Mouse (Mus musculus) spleen, adult 18-20 months (tissue): ENCODE results near the gene Zfp36.
A peak's percentile ranks its signal among the peaks of the same experiment; 100 is the strongest.

Source experiments
- DNase-seq, 2 experiments: peaks; one replicate each; pipeline ENCODE4 v3.0.0; 2022; ENCODE audit warnings: mixed read lengths in 2 of 2

Gene Zfp36

DNA sequence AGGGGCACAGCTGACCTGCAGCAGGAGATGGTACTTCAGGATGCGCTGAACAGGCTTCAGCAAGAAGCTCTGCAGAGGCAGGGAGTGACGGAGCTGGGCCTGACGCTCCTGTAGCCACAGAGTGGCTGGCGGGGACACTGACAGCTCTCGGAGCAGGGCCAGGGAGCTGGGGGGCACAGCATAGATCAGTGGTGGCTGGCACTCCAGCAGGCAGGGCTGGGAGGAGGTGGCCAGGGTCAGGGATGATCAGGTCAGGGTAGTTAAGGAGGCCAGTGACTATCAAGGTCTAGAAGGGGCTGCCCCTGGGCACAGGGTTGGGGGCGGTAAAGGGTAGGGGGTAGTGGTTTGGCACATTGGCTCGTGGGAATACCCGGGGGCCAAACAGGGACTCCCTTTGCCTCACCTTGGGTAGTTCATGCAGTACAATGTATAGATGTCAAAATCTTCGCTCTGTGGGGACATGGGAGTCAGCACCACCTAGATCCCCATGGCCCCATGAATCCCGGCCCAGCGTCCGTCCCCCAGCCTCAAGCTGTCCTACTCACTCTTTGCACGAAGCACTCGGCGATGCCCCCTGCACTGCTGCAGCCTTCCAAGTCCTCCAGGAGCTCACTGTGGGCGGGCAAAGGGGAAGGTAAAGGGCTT is 11.7 kb downstream of the Zfp36 start:
- DNase-seq: no peak

DNA sequence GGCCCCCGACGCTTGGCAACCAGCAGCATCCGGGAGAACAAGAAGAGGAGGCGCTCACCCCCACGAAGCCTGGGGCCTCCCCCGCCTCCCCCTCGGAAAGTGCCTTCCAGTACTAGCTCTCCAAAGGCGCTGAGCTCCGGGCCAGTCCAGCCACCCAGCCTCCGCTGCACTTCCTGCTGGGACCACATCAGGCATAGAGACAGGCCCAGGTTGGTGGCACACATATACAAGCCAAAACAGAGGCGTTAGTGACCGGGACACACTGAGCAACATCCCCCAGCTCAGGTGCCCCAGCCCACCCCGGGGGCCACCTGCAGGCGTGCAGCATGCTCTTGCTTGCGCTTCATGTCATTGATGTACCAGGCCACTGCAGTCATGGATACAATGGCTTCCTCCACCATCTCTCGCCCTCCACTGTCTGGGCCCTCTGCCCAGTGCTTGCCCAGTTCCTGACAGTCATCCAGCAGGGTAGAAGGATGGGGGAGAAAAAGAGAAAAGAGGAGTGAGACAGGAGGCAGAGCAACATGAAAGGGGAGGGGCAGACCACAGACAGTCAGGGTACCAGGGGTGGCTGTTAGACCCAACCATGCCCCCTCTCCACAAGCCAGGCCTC is 12.3 kb downstream of the Zfp36 start:
- DNase-seq: no peak

DNA sequence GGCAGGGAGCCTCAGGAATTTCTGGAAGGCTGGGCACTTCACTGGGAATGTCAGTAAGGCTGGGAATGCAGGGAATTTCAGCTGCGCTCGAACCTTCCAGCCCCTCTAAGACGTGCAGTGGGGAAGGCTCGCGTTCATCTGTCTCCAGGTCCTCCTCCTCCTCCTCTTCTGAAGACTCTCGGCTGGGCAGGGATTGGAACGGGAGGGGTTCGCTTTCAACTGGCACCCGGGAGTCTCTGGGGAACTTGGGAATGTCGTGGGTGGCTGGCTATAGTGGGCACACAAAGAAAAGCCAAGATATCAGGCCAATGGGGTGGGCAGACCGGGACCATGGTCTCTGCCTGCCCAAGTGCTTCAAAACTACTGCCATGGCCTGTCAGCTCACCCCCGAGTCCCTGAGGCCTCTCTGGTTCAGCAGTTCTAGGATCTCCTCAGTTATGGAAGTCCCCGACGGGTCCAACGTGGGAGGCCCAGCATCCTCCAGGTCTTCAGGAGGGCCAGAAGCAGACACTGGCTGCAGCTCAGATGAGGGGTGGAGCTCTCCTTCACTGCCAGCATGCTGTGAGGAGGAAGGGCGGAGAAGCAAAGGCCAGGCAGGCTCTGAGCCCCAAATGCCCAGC is 17.5 kb downstream of the Zfp36 start:
- DNase-seq: no peak

DNA sequence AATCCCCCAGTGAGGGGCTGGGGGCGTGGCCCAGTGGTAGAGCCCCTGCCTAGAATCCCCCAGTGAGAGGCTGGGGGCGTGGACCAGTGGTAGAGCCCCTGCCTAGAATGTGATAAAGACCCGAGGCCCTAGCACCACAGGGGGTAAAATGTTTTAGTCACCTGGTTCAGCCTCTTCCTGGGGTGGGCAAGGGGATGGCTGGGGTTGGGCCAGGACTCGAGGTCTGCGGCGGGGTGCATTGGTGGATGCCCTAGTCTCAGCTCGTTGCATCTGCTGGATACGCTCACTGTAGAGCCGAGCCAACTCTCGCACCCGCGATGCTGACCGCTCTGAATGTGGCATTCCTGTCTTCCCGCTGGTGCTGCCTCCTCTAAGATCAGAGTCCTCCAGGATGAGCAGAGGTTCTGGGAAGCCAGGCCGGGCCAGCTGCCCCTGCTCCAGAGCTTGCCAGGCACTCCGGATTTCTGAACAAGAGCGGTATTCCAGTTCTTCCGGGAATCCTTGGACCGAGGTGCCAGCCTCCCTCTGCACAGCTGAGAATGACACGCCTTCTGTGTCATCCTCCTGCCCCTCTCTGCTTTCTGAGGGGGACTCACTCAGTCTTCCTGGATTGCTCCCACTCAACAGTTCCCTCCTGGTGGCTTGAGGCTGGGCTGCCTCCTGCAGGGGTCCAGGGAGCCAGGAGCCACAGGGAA is 18.3 kb downstream of the Zfp36 start:
- no peak for DNase-seq

DNA sequence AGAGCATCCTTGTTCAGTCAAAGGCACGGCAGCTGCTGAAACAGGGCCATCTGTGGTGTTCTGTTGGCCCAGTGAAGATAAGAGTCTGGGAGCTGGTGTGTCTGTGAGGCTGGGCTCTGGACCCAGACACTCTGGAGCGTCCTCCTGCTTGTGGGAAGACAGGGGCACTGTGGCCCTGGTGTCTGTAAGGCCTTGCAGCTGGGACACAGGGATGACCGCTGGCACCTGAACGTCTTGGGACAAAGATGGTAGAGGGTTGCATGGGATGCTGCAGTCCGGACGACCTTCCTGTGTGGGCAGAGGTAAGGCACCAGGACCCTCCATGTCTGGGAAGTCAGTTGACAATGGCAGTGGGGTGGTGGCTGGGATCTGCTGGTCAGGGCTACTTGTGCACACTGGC is 19.8 kb downstream of the Zfp36 start:
- DNase-seq: no peak

DNA sequence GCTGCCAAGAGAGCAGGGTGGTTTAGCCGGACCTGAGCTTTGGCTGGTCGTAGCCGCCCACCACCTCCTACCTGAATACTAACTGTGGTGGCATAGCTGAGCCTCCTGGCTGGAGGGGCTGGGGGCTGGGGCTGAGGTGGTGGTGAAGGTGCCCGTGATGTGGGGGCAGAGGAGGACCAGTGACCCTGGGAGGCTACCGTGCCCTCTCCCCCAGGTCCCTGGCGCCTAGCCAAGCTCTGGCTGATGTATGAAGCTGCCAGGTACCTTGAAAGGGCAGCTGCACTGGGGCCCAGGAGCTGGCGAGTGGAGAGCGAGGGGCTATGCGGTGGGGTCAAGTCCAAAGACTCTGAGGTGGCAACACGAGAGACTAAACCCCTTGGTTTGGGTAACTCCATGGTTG is 20.2 kb downstream of the Zfp36 start:
- DNase-seq: no peak

DNA sequence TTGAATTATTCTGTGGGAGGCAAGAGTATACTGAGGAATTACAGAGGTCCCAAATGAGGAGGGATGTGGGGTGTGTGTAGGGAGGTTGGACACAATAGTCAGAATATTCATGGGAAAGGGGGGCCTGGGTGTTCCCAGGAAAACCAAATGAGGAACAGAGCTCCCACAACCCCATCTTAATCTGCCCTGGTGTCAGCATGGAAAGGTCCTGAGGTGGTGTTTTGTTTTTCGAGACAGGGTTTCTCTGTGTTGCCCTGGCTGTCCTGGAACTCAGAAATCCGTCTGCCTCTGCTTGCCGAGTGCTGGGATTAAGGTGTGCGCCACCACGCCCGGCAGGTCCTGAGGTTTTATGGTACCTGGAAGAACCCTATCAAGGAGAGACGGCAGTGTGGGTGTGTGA is 21.6 kb downstream of the Zfp36 start:
- no peak for DNase-seq

DNA sequence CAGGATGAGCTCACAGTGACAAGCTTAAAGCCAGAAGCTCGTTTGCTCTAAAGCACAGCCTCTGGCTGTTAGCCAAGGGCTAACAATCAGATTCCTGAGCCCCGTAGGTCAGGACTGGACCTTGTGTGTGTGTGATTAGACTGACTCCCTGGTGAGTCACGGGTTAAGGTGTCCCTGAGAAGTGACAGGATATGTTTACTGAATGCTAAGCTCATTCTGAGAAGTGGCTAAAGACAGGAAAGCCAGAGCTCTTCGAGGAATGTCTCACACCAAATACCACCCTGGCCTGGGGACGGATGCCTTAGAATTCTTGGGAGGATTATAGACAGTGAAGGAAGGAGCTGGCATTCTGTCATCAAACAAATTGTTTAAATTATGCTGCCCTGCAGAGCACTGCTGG is 22.1 kb downstream of the Zfp36 start:
- no peak for DNase-seq

DNA sequence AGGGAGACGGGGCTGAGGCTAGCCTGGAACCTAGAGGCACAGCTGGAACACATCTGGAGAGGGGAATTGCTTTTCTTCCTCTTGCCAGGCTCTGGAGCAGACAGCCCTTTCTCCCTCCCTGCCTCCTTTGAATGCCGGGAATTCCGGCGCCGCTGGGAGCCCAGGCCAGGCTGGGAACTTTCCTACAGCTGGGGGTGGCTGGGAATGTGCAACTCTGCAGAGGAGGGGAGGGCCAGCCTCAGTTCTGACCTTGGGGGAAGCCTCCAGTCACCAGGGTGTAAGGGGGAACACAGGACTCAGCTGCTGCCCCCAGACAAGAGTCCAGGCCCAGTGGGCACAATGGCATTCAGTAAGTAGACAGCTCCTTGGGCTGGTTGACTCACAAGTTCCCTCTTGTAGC is 23.1 kb downstream of the Zfp36 start:
- no peak for DNase-seq

DNA sequence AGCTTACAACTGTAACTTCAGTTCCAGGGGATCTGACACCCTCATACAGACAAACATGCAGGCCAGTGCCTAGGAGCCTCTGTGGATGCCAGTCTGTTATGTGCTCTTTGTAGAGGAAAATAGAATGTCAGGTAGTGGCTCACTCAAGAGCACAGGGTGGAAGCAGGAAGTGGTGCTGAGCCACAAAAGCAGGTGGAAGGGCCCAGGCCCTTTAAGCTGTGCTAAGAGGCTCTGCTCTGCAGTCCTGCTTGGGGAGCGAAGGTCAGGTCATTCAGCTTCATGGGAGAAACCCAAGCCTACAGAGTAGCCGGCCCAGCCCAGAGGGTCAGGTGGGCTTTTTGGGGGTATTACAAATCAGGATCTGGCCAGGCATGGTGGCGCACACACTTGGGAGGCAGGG is 24.8 kb downstream of the Zfp36 start:
- DNase-seq: peak in 1 of 2 experiments; percentile 23

DNA sequence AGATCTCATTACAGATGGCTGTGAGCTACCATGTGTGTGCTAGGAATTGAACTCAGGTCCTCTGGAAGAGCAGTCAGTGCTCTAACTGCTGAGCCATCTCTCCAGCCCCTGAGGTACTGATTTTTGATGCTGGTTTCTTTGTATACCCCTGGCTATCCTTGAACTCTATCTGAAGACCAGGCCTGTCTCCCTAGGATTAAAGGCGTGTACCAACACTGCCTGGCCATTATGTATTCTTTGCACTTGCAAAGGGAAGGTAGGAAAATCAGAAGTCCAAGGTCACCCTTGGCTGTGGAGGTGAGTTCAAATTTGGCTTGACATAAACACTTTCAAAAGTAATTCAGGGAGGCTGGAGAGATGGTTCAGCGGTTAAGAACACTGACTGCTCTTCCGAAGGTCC is 25.5 kb downstream of the Zfp36 start:
- DNase-seq: no peak

DNA sequence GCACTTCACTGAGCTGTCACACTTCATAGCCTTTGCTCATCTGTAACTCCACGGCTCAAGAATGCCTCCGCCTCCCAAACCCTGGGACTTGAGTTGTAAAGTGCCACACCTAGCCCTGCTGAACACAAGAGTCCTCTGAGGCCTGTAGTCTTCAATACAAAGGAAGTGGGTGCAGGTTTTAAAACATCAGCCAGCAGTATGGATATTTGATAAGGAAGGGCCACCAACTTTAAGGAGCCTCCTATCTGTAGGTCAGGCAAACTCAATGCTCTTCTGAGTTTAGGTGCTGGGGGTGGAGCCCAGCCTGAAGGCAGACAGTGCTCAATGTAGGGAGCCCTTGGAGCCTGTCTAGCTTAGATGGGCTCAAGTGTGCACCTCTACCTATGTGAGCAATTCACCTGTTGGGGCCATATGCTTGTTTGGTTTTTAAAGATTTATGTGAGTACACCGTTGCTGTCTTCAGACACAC is 25.9 kb downstream of the Zfp36 start:
- no peak for DNase-seq

DNA sequence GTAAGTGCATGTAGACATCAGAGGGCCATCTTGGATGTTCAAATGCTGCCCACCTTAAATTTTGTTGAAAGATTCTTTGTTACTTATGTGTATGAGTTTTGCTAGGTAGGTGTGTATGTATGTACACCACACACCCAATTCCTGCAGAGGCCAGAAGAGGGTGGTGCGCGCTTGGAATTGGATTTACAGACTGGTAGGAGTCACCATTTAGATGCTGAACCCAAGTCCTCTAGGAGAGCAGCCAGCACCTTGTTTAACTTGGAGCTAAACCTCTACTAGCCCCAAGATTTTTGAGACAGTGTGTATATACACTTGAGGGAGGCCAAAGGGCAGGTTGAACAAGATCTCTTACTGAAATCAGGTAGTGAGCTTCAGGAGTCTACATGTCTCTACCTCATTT is 26.8 kb downstream of the Zfp36 start:
- no peak for DNase-seq

DNA sequence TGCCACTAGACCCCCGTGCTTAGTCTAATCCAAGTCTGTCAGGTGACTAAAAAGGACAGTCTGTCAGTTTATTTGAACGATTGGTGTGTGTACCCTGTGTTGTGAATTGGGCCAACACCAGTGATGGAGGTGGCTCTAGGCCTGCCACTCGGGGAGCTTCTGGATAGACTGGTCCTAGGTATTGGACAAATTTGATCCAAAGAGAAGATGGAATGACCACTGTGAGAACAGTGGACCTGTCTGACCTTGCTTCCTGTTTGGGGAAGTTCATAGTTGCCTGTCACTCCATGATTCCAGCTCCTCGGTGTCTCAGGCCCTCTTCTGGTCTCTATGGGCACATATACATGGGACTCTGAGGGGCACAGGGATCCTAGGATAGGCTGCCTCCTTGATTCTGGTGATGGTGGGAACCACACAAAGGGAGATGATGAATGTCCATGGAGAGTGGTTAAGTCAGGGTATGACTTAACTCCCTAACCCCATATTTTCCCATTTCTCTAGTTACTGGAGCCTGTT is 28.3 kb downstream of the Zfp36 start:
- DNase-seq: no peak

DNA sequence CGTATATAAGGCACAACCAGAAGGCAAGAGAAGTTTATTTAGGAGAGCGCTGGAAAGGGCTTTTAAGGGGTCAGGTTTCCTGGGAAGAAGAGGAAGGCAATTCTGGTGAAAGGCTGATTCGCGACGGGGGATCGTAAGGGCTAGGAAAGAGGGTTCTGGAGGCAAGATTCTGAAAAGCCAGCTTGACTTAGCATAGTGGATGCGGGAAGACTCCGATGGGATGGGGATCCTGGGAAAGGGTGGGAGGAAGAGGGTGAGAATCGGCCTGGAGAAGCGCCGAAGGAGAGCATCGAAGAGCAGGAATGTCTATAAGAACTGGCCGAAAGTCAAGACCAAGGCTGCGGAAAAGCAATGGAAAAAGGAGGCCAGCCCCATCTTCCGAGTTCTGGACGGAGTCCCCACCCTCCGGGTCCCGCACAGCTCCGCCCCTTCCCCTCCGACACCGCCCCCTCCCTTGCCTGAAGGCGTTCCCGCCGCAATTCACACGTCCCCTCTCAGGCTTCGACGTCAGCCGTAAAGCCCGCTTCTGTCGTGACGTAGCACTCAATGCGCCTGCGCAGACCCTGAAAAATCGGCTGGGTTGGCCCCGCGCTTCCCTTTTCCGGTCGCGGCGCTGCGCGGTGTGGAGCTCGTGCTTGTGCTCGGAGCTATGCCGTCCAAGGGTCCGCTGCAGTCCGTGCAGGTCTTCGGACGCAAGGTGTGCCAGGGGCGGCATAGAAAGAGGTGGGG is 29.7 kb downstream of the Zfp36 start, which contains the start of gene Rps16:
Gene Rps16, plus strand, starts transcription at position 498 of the 729 bp plus-strand sequence.
- peak; percentile 96 to 97 for DNase-seq

DNA sequence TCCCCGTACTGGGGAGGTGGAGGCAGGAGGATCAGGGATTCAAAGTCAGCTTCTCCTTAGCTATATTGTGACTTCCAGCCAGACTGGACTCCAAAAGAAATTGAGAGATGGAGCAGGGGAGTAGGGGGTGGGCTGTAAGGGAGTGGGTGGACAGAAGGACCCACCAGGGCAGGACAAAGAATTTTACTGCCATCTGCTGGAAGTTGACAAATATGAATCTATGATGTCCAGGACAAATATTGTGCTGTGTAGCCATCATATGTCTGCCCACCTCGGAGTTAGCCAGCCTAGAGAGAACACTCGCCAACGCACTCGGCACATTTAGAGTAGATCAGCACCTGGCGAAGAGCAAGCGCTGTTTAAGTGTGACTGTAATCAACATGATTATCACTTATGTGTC is 31.5 kb downstream of the Zfp36 start:
- no peak for DNase-seq

DNA sequence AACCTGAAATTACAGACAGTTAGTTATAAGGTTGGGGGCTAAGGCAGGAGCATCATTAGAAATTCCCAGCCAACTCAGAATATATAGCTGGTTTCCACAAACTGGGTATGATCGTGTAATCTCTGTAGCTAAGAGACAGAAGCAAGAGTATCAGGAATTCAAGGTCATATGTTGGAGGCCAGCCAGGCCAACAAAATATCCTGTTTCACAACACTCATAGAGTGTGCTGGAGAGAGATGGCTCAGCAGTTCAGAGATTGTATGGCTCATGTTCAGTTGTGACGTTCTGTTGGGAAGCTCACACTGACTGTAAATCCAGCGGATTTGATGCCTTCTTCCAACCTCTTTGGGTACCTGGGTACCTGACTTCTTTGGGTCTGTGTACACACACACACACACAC is 32.3 kb downstream of the Zfp36 start:
- no peak for DNase-seq

DNA sequence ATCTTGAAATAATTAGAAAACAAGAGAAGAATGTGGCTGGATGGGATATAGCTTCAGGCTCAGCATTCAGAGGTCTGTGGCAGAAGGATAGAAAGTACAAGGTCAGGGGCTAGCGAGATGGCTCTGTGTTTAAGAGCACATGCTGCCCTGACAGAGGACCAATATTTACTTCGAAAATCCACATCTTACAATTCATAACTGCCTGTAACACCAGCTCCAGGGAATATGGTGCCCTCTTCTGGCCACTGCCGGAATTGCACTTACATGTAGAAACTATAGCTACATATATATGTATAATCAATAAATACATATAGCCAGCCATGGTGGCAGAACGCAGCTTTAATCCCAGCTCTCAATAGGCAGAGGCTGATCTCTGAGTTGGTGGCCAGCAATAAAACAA is 35.4 kb downstream of the Zfp36 start:
- DNase-seq: peak in 1 of 2 experiments; percentile 73

DNA sequence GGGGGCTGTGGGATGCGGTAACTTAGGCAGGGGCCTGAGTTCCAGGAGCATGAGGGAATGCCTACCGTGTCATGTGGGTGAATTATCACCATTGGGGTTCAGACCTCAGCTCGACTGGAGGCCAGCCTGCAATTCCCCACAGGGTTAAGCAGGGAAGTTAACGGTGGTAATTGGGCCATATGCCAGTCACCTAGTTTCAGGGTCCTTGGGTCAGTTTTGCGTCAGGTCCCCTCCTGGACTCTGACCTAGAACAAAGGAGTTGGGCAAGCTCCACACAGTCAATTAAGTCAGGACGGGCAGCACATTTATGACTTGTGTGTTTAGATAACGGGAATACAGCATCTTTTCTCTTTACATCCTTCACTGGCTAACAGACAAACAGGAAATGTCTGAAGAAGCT is 38.7 kb downstream of the Zfp36 start:
- no peak for DNase-seq

DNA sequence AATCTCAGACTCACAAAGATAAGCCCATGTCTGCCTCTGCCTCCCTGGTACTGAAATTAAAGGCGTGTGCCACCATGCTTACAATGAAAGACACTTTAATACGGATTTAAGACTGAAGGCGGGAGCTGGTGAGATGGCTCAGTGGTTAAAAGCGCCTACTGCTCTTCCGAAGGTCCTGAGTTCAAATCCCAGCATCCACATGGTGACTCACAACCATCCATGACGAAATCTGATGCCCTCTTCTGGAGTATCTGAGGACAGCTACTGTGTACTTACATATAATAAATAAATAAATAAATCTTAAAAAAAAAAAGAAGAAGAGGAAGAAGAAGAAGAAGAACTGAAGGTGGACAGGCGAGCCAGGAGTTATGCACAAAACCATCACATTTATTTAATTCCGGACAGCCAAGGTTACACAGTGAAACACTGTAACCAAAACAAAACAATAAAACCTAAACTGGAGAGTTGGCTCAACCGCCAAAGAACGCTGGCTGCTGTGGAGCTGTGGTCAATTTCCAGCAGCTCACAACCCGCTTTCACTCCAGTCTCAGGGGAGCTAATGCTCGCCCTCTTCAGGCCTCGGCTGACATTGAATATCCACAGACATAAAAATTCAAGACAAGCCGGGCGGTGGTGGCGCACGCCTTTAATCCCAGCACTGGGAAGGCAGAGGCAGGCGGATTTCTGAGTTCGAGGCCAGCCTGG is 40.7 kb downstream of the Zfp36 start:
- peak; percentile 38 to 54 for DNase-seq

DNA sequence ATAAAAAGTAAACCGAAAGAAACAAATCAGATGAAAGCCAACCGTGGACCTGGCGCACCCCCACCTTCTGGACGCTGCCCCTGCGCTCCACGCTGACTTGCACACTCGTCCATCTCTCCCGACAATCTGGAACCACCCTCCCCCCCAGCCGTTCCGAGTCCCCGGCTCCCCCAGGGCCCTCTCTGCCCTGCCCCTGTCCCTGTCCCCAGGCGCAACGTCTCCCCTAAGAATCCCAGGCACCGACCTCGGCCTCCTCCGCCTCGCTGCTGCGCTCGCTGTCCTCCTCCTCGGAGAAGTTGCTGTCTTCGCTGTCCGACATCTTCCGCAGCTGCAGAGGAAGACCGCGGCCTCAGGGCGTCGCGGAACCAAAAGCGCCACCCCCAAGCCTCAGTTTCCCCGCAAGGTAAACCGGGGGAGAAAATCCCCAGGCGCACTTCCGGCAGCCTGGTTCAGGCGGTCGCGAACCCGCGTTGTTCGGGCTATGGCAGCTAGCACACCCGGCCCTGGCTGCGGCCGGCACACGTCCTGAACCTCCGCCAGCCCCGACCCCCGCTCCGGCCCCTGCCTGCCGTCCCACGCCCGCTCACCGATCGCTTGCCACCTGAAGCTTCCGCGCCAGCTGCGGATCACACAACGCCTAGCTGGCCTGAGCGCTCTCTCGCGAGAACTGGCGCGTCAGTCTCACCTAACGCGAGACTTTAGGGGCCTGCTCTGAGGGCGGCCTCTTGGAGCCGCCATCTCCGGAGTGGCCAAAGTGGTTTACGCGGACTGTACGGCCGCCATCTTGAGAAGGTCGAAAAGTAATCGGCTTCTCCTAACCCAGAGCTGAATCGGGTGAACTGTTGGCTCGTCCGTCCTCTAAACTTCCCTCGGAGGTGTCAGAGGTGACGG is 41.7 kb downstream of the Zfp36 start, which contains the start of gene Supt5:
Gene Supt5, minus strand, starts transcription at position 639 of the 891 bp plus-strand sequence.
- peak; percentile 94 to 95 for DNase-seq
